Mouse (Mus musculus) spleen, embryonic (tissue): Measurements from ENCODE around the gene Nacc1.

ENCODE experiments used
- CTCF ChIA-PET: fragments of 350-600 bp; sonication (Branson Sonifier 250); formaldehyde crosslinking; loops from one replicate; lab custom pipeline; 2022; lab: Charles Lee

Nacc1 gene

DNA sequence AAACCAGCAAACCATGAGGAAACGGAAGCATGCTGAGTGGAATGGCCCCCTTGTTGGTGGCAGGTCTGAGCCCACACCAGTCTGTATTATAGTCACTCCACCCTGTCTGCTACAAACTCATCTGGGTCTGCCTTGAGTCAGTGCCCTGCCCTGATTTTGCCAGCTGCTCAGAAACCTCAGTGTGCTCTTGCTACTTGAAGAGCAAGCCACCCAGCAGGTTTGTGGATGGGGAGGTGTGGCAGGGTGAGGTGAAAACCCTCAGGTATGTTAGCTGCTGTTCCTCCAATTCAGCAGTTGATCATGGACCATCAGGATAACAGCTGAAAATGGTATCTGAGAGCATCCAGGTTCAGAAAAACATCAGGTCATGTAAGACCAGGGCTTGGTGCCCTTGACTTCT is 19.6 kb downstream of the Nacc1 start:
- CTCF ChIA-PET = no interaction called here

DNA sequence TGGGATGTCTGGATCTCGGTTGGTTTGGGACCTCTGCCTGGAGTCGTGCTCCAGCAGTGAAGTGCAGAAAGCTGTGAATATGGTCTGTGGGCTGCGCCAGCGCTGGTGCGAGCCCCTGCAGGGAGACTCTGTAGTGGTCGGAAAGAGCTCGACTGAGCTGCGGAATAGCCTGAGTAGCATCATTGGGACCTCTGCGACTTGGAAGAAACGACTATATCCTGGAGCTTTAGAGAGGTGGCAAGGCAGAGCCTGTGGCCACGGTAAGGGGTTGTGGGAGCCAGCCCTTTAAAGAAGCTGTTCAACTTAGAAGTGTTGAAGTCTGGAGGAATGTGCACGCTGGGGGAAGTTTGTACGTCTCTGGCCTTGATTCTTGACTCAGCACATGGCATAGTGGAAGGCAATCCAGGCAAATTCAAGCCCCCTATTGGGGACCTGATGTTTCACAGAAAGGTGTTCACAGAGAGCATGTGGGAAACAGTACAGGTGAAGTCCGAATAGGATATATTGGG is 22.2 kb downstream of the Nacc1 start:
- CTCF ChIA-PET = interaction anchor here (0.6 kb wide), 1 partner anchor 41 kb away, joined by 3 read pairs; no protein-coding TSS in a partner anchor

DNA sequence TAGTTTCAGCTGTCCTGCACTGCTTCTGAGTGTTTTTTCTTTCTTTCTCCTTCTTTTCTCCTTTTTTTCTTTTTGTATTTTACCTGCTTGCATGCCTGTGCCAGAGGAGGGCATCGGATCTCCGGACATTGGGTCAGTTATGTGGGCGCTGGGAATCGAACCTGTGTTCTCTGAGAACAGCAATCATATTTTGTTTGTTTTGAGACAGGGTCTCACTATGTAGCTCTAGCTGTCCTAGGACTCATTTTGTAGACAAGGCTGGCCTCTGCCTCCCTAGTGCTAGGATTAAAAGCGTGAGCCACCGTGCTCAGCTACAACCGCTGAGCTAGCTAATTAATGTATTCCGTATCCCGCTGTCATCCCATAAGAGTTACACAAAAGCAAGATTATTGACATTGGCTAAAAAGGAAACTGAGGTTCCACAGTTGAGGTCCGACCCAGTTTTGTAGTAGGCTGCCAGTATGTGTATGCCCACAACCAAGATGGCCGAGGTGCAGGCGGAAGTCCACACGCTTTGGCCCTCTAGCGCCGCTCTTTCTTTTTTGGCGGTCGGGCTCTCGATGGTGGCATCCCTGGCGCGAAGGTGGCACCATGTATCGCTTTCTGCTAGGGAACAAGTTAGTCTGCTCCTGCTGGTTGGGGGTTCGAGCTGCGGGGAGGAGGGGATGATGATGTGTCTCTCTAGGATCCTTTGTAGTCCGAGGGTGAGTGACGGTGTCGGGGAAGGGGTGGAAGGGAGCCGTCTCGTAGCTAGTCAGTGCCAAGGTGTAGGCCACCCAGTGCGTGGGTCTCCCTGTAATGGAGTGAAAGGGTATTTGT is 22.9 kb downstream of the Nacc1 start:
- CTCF ChIA-PET = interaction anchor here (0.6 kb wide), 2 partner anchors 42 to 458 kb away, joined by 3 to 4 read pairs; no protein-coding TSS in a partner anchor

DNA sequence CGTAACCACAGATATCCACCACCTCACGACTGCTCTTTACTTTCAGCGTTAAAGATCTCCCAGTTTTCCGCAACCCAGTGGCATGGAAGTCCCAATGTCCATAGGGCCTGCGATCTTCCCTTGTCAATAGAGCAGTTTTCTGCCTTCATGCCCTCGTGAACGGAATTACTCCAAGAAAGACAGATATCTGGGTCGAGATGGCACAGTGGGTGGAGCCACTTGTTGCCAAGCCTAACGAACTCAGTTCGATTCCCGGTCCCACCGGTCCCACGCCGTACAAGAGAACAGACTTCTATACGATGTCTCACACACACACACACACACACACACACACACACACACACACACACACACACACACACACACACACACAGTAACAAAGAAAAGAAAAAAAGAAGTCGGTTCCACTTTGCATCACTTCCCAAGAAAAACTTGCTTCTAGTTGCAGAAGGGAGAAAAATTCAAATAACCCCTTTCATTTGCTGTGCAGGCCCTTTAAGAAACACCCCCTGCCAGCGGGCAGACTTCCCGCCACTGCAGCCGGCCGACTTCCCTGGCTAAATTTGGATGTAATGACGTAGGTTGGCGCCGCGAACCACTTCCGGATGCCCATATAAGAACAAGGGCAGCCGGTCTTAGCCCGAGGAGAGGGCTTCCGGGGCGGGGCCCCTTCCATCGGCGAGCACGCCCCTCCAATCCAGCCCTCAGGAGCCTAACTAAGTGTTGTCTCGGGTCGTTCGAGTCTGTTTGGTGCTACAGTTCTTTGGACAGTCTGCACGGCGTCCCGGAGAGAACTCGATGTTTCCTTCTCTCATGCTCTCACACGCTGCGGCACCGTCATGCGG is 24.0 kb downstream of the Nacc1 start:
- CTCF ChIA-PET = no interaction called here

DNA sequence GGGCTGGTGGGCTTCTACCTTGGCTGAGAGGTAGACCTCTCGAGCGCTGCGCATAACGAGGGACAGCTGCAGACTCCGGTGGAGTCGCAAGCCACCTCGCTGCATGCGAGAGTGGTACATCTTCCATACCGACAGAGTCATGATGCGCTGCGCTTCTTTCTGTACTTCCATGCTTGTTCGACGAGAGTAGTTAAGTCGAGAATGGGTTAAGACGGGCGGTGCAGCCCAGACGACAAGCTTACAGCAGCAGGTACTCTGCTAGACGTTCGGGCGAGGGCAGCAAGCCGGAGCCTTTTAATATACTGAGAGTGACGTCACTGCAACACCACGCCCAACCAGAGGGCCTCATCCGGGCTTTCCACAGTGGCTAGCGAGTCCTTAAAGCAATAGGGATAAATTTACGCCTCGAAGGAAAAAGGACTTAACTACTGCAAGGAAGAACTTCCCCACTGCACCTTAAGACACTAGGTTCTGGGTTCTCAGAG is 25.0 kb downstream of the Nacc1 start, which contains the start of gene Ier2:
Gene Ier2, minus strand, starts transcription at position 272 of the 485 bp plus-strand sequence.
- CTCF ChIA-PET = no interaction called here

DNA sequence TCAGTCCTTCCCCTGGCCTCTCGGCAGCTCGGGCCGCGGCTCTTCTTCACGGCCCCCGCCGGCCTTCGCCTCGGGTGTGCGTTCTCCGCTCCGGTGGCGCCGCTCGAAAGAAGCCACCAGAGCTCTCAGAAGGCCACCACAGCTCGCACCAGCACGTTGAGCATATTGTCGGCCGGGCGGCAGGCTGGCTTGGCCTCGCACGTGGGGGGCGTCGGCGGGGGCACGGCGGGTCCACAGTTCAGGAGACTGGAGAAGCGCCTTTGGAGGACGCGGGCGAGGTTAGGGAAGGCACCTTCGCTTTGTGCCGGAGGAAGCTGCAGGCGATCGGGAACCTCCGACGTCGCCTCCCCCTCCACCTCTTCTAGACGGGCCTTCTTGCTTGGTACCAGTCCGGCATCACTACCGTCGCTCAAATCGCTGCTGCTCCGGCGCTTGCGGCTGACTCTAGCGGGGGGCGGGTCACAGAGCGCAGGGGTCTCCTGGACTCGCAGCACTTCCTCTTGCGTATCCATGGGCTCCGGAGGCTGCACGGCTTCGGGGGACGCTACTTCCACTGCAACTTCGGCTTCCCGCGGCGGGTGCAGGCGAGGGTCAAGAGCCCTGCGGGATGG is 25.6 kb downstream of the Nacc1 start:
- CTCF ChIA-PET = no interaction called here

DNA sequence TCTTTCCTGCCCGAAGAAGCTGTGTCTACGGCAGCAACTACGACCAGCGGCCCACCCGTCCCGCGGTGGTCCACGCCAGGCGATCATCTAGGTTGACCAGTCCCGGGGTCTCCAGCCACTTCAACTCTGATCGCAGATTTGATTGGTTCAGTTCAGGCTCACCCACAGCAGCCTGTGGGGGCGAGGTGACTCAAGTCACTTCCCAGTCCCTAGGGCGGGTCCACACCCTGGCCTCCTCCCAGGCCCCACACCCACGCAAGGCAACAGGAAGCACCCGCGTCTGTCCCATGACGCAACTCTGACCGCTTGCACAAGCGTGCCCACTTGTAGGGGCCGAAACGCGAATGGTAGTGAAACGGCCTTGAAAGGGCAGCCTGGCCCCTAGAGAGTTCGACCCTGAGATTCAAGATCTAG is 26.2 kb downstream of the Nacc1 start:
- CTCF ChIA-PET = interaction anchor here (0.7 to 1.0 kb wide), 2 partner anchors 18 to 65 kb away, joined by 3 read pairs; no protein-coding TSS in a partner anchor

DNA sequence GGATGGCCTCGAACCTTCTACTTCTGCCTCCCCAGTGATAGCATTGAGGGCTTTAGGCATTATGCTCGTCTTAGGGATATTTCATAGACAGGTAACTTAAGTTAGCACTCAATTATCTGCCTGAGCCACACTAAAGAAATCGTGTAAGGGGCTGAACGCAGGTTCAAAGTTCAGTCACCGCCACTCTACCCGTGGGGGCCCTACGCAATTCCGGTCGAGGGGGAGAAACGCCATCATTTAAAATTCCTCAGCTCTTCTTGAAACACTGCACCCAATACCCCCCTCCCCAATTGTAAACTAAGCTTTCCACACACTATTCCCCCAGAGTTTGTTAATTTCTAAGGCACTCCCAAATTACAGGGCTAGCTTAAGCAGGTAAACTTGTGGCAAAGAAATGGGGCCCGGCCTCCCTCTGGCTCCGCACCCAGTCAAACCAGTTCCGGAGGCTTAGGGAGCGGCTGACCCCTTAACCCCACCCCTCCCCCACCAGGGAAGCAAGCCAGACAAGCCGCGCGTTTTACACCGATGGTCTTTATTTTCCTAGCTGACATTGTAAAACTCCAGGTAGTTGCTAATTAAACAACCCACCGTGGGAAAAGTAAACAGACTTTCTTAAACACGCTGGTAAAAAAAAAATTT is 26.7 kb downstream of the Nacc1 start:
- CTCF ChIA-PET = interaction anchor here (0.7 to 1.4 kb wide), 4 partner anchors 18 to 154 kb away, joined by 3 to 4 read pairs (median 3); no protein-coding TSS in a partner anchor

DNA sequence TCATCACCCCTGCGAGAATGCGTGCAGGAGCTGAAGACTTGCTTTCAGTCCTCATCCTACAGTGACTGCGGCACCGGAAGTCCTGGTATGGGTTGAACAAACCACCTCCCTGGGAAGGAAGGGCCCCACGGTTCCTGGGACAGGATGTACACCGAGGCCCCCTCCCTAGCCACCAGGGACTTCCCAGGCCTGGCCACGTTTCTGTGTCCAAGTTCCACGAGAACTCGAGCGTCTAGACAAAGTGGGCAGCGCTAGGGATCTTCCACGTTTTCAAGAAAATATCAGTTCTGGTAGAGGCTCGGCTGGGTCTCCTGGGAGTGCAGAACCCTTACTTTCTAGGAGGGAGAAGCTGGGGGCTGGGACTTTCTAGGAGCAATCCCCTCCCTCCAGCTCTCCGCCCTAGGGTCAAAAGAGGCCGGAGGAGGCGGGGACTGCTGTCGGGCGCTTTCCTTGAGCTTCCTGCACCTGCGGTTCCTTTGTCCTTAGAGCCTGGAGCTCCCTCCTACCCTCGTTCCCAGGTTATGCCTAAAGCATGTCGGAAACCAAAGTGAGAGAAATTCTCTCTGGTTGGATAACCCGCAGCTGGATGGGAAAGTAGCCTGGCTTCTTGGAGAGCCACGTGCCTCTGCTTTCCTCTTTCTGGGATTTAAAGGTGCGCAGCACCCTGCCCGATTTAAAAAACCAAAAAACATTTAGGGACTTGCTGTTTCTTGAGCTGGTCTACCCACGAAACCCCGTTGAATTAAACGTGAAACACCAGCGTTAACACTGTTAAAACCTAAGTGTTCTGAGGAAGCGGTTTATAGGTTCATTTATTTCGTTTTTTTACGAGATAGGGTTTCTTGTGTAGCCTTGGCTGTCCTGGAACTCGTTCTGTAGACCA is 27.5 kb downstream of the Nacc1 start:
- CTCF ChIA-PET = interaction anchor here (0.8 to 1.4 kb wide), 3 partner anchors 18 to 1040 kb away, joined by 3 to 4 read pairs (median 4); partner anchors contain the start of gene Neto2

DNA sequence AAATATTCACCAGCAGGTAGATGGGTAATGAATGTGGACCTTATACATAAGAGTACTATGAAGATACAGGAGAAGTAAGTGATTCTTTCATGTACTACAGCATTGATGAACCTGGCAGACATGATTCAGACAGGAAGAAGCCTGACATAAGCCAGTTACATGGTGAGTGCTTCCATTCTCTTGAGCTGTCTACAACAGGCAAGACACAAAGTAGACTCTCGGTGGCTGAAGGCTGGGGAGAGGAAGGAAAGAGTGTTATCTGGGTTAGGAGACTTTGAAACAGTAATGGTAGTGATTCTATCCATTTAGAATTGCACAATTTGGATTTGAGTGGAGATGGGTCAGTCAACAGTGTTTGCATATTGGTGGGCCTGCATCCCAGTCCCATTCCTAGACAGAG is 28.7 kb downstream of the Nacc1 start:
- CTCF ChIA-PET = interaction anchor here (0.7 kb wide), 2 partner anchors 17 to 670 kb away, joined by 7 to 10 read pairs; no protein-coding TSS in a partner anchor

DNA sequence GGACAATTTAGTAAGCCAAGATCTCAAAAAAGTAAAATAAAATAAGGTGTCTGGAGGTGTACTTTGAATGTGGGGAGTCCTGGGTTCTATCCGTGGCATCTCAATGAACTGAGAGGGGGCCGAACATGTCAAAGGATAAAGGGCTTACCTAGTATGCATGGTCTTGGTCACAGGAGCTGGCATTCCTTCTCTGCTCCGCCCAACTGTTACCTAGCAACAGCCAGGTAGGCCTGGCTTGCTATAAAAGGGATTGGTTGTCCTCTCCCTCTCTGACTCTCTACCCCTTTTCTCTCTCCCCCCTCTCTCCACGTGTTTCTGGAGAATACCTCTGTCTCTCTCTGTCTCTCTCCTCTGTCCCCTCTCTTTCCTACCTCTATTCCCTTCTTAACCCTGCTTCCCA is 30.0 kb downstream of the Nacc1 start:
- CTCF ChIA-PET = interaction anchor here (0.5 to 0.8 kb wide), 2 partner anchors 15 to 19 kb away, joined by 3 read pairs; no protein-coding TSS in a partner anchor

DNA sequence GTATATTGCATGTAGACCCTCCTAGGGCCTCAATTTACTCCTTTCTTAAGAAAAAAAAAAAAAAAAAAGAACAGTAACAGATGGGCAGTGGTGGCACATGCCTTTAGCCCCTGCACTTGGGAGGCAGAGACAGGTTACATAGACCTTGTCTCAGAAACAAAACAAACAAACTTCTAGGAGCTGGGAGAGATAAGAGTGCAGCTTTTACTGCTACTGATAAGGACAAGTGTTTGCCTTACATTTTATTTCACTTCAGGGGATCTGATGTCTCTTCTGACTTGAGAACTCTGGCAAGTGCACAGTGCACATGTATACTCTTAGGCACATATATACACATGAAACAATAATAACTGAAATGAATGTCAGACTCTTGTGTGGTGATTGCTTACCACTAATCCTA is 30.5 kb downstream of the Nacc1 start:
- CTCF ChIA-PET = interaction anchor here (0.6 to 0.8 kb wide), 3 partner anchors 15 to 191 kb away, joined by 3 to 7 read pairs (median 5); no protein-coding TSS in a partner anchor

DNA sequence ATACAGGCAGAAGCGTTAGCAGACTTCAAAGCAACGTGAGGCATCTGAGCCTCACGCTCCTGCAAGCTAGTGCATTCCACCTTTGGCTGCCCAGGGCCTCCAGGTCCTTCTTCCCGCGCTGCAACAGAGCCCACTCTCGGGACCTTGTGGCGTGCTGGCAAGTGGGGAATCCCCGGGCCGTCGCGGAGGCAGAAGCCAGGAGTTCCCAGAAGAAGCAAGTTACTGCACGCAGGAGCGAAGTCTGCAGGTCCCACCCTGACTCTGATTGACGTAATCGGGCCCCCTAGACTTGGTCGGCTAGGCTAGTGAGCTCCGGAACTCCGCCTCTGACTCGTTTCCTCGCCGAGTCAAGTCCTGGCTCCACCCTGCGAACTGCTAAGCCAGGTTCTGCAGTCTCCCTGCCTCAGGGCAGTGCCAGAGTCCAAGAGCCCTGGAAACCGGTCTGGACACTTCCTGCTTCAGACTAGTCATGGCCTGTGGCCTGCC is 31.0 kb downstream of the Nacc1 start:
- CTCF ChIA-PET = interaction anchor here (0.6 to 0.7 kb wide), 2 partner anchors 52 to 191 kb away, joined by 5 to 7 read pairs; no protein-coding TSS in a partner anchor

DNA sequence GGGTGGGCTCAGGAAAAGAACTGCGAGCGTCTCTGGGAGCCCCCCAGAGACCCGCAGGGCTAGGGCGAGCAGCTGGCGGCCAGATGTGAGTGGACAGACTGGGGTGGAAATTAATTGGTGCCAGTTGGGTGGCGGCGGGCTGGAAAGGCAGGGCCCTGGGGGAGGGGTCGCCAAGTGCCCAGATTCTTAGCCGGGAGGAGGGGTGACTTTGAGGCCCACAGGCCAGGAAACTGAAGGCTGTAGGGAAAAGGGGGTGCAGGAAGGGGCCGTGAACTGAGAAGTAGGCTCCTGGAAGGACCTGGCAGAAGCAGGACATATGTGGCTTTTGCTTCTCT is 31.5 kb downstream of the Nacc1 start:
- CTCF ChIA-PET = no interaction called here

DNA sequence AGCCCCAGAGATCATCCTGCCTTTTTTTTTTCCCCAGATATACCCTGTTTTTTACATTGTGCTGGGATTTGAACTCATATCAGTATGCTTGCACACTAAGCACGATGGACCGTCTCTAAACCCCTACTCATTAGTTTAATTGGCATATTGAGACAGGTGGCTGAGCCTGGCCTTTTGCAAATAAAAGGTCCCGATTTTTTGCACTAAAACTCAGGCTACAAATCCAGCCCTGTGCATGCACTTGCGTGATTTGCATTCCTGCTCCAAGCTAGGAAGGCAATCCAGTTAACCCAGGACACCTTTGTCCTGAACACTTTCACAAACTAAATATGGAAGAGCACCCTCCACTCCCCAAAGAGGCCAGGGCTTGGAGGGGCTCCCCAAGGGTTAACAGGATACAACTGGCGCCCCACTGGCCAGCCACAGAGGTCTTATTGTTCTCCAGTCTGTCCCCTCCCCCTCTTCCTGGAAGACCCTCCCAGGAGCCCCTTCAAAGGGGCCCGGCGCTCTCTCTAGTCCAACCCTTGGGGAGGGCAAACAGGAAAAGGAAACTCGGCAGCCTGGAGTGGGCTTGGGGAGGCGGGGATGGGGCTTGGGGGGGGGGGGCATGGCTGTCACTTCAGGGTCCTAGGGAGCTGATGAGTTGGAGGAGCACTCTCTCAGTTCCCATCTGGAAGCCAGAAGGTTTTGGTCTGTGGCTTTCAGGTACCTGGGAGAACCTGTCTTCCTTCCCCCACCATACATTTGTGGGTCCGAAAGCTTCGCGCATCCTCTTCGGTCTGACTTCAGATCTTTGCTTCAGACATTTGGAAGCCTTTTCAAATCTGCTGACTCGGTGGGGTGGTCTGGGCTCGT is 32.1 kb downstream of the Nacc1 start:
- CTCF ChIA-PET = no interaction called here

DNA sequence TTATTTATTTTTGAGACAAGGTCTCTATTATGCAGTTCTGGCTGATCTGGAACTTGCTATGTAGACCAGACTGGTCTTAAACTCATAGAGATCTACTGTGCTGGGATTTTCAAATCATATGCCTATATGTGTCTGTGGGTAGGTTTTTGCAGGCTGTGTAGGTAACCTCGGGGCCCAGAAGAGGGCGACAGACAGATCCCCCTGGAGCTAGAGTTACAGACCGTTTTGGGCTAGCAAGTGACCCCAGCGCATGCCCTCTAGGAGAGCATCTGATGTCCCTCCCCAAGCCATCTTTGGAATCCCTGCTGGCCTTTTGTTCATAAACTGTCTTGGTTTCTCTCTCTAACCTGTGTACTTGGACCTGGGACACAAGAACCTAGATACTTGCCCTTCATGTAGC is 33.1 kb downstream of the Nacc1 start:
- CTCF ChIA-PET = no interaction called here

DNA sequence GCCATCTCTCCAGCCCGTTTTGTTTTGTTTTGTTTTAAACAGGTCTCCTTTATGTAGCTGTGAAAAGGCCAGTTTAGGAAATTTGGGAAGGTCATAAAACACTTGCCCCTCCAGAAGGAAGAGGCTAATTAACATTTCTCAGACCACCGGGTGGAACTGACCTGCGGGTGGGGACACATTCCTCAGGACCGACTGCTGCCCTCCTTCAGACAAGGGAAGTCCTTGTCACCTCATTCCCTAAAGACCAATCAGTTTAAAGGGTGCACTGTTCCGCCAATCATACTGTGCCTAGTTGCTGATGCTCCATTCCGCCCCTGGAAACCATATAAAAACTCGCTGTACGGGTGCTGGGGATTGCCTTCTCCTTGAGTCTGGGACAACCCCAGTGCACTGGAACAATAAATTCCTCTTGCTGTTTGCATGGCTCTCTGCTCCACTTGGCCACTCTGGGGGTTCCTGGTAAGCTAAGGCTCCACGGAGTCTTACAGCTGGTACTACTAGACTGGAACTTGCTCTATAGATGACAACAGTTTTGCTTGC is 34.5 kb downstream of the Nacc1 start:
- CTCF ChIA-PET = interaction anchor here (0.7 kb wide), 2 partner anchors 41 to 53 kb away, joined by 3 to 5 read pairs; no protein-coding TSS in a partner anchor

DNA sequence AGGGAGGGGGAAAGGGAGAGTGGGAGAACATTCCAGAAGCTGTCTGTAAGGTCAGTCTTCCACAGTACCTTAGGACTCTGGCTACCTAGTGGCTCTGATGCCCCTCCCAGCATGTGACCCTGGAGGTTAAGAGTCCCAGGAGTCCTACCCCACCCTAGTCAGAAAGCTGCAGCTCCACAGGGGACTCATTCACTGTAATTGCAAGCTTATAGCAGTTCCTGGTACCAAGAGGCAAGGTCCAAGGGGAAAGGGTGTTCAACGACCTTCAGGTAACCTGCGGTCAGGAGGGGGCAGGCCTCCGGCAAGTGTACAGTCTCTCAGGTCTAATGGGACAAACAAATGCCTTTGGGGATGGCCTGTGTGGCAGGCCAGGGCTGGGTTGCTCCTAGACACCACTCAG is 37.4 kb downstream of the Nacc1 start:
- CTCF ChIA-PET = no interaction called here
